Mouse (Mus musculus): Measurements from ENCODE around the gene Patj. TPM values are rescaled to one million over a fixed set of nuclear protein-coding genes. Genes with fewer than 3 reads are reported as not detected.

The Patj gene
- total and polyA plus RNA-seq, 3 experiments: 0.19 to 0.46 TPM; not detected in 1

DNA sequence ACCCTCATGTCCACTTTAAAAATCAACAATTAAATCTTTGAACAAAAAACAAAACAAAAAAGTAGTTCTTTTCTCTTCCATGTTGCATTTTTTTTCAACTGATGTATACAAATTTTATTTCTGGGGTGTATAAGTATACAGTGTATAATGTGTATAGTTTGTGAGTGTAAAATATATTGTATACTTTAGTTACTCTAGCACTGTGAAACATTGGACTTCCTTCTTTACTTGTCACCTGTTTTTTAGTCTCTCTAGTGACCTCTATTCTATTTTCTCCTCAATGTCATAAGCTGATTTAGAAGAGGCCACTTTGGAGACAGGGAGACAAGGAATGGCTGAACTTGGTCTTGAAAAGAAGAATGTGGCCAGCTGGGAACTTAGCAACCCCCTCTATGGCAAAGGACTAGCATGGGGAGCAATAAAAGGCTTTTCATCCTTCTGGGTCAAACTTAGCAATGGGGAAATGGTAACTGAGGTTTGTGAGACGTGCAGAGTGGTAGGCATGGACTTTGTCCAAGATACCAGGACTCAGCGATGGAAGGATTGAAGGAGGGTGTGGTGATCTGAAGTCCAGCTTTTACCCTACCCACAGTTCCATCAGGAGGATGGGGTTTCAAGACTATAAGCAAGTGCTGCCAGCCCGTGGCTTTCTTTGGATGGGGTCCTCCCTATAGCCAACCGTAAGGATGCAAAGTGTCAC is 54.1 kb downstream of the Patj start:
- TF ChIP-seq MYC (IDR thresholded peaks at IDR 0.05; ENCODE audit: low read depth, low read length) (no peak), RCOR1 (IDR thresholded peaks at IDR 0.05; ENCODE audit: low read depth, low read length) (no peak), CTCF (IDR thresholded peaks at IDR 0.05 in 2 of 3, conservative IDR thresholded peaks at IDR 0.05 in 1 of 3; ENCODE audit: control insufficient read depth in 1 of 3, insufficient read depth in 1 of 3, low read depth in 2 of 3, low read length in 3 of 3, poor library complexity in 1 of 3, severe bottlenecking in 1 of 3) (no peak), ELF1 (IDR thresholded peaks at IDR 0.05; ENCODE audit: low read depth, low read length) (no peak), ZKSCAN1 (IDR thresholded peaks at IDR 0.05; ENCODE audit: low read depth, low read length) (no peak), MXI1 (IDR thresholded peaks at IDR 0.05; ENCODE audit: low read depth, low read length) (no peak), MYB (IDR thresholded peaks at IDR 0.05; ENCODE audit: low read depth, low read length) (no peak), NRF1 (IDR thresholded peaks at IDR 0.05; ENCODE audit: insufficient read depth, low read depth, low read length, poor library complexity, severe bottlenecking) (no peak), CHD2 (IDR thresholded peaks at IDR 0.05; ENCODE audit: low read length) (no peak), EP300 (IDR thresholded peaks at IDR 0.05; ENCODE audit: low read depth in 1 of 2, low read length in 2 of 2) (no peak), MEF2A (IDR thresholded peaks at IDR 0.05; ENCODE audit: extremely low read depth, insufficient replicate concordance, low read depth, low read length, poor library complexity, severe bottlenecking) (no peak), SMC3 (IDR thresholded peaks at IDR 0.05; ENCODE audit: low read depth, low read length) (no peak), USF2 (IDR thresholded peaks at IDR 0.05; ENCODE audit: borderline replicate concordance in 1 of 2, insufficient read depth in 1 of 2, low read depth in 1 of 2, low read length in 2 of 2) (no peak)

DNA sequence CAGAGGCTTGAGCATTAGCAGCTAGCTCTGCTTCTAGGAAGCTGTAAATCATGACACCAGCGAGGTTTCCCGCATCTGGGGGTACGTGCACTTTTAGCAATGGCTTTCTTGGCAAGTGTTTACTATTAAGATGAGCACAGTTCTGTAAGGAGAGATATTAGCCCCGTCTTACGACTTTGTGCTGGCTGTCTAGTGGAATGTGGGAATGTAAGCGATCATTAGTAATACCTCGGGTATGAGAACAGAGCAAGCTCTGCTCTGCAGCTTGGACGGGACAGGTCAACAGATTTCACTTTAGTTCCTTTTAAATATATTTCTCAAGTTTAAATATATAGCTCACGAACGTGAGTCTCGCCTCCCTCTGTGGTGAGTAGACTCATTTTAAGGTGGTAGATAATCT is 54.7 kb downstream of the Patj start:
- Histone ChIP-seq H3K27ac (ENCODE audit: control insufficient read depth, low read depth, low read length) (no peak overlapping the region), H3K4me1 (ENCODE audit: control insufficient read depth in 1 of 2, insufficient read depth in 2 of 2, low read length in 2 of 2) (peaks cover 0 to 5% of the 10 kb centered on the region in 2 experiments; a peak in 3 of 4 replicates), H3K9me3 (replicated peaks; ENCODE audit: insufficient read depth, low read length) (no peaks in the 10 kb centered on the region), H3K36me3 (ENCODE audit: control insufficient read depth in 1 of 2, insufficient read depth in 2 of 2, low read length in 2 of 2) (peaks cover 0 to 5% of the 10 kb centered on the region in 2 experiments; a peak in 2 of 4 replicates), H3K27me3 (ENCODE audit: control insufficient read depth in 1 of 2, insufficient read depth in 2 of 2, low read length in 2 of 2) (peaks cover 3 to 4% of the 10 kb centered on the region in 2 experiments; a peak in 2 of 4 replicates), H3K4me3 (ENCODE audit: control insufficient read depth in 1 of 2, insufficient read depth in 1 of 2, low read depth in 2 of 2, low read length in 2 of 2) (no peak overlapping the region), H3K9ac (ENCODE audit: control insufficient read depth, low read depth, low read length, poor library complexity, severe bottlenecking) (no peak overlapping the region), H3K79me2 (ENCODE audit: control insufficient read depth, insufficient read depth, low read length, poor library complexity) (no peaks in the 10 kb centered on the region)
- TF ChIP-seq MXI1 (IDR thresholded peaks at IDR 0.05; ENCODE audit: low read depth, low read length) (no peak), TCF12 (IDR thresholded peaks at IDR 0.05; ENCODE audit: low read depth, low read length) (no peak), ELF1 (IDR thresholded peaks at IDR 0.05; ENCODE audit: low read depth, low read length) (no peak), GABPA (IDR thresholded peaks at IDR 0.05; ENCODE audit: low read depth, low read length) (no peak), NRF1 (IDR thresholded peaks at IDR 0.05; ENCODE audit: insufficient read depth, low read depth, low read length, poor library complexity, severe bottlenecking) (no peak), ZNF384 (IDR thresholded peaks at IDR 0.05; ENCODE audit: low read depth, low read length) (no peak), GATA1 (IDR thresholded peaks at IDR 0.05; ENCODE audit: low read depth, low read length) (no peak), CHD2 (IDR thresholded peaks at IDR 0.05; ENCODE audit: low read length) (no peak), MAX (IDR thresholded peaks at IDR 0.05; ENCODE audit: low read length) (no peak), POLR2AphosphoS2 (IDR thresholded peaks at IDR 0.05; ENCODE audit: low read length) (no peak), POLR2A (IDR thresholded peaks at IDR 0.05; ENCODE audit: control insufficient read depth in 1 of 2, insufficient read depth in 1 of 2, low read depth in 1 of 2, low read length in 2 of 2, poor library complexity in 1 of 2) (no peak), JUND (IDR thresholded peaks at IDR 0.05; ENCODE audit: low read depth, low read length) (no peak), TAL1 (IDR thresholded peaks at IDR 0.05; ENCODE audit: low read length) (no peak), ETS1 (IDR thresholded peaks at IDR 0.05; ENCODE audit: low read depth, low read length) (no peak), MEF2A (IDR thresholded peaks at IDR 0.05; ENCODE audit: extremely low read depth, insufficient replicate concordance, low read depth, low read length, poor library complexity, severe bottlenecking) (no peak), RCOR1 (IDR thresholded peaks at IDR 0.05; ENCODE audit: low read depth, low read length) (no peak), POLR2AphosphoS5 (IDR thresholded peaks at IDR 0.05; ENCODE audit: borderline replicate concordance, low read depth, low read length) (no peak)
- no peak for DNase-seq (ENCODE audit: low read depth, low spot score)

More for the DNA sequence above, 54.1 kb downstream of the Patj start:
- Histone ChIP-seq H3K27ac (ENCODE audit: control insufficient read depth, low read depth, low read length) (no peak overlapping the region), H3K4me3 (ENCODE audit: control insufficient read depth in 1 of 2, insufficient read depth in 1 of 2, low read depth in 2 of 2, low read length in 2 of 2) (no peak overlapping the region), H3K79me2 (ENCODE audit: control insufficient read depth, insufficient read depth, low read length, poor library complexity) (no peaks in the 10 kb centered on the region), H3K27me3 (ENCODE audit: control insufficient read depth in 1 of 2, insufficient read depth in 2 of 2, low read length in 2 of 2) (peaks cover 3 to 4% of the 10 kb centered on the region in 2 experiments; a peak in 2 of 4 replicates), H3K9ac (ENCODE audit: control insufficient read depth, low read depth, low read length, poor library complexity, severe bottlenecking) (no peak overlapping the region), H3K36me3 (ENCODE audit: control insufficient read depth in 1 of 2, insufficient read depth in 2 of 2, low read length in 2 of 2) (peaks cover 0 to 5% of the 10 kb centered on the region in 2 experiments; a peak in 2 of 4 replicates), H3K4me1 (ENCODE audit: control insufficient read depth in 1 of 2, insufficient read depth in 2 of 2, low read length in 2 of 2) (peaks cover 0 to 5% of the 10 kb centered on the region in 2 experiments; a peak in 3 of 4 replicates), H3K9me3 (replicated peaks; ENCODE audit: insufficient read depth, low read length) (no peaks in the 10 kb centered on the region)
- no peak for DNase-seq (ENCODE audit: low read depth, low spot score)
